Mouse (Mus musculus) adrenal gland, postnatal 36 days (tissue): Measurements from ENCODE around the gene Gas6. TPM values are rescaled to one million over a fixed set of nuclear protein-coding genes. Genes with fewer than 3 reads are reported as not detected.

Source experiments
- total RNA-seq, 2 experiments: library from RNA; stranded (reverse); gene quantifications; 2 replicates each; pipeline ENCODE4 v1.2.3; 2021

Gas6 gene
- total RNA-seq, 2 experiments from 2014 or later = 83.7 to 248 TPM

Other genes with a start within 250 kb of the Gas6 start
- 1 to 10 TPM; 2.0 to 2.8 TPM for gene Adprhl1, start 240.3 kb downstream of the Gas6 start, total RNA-seq
- 10 to 100 TPM; 30.2 to 31.2 TPM for gene Dcun1d2, start 206.4 kb downstream of the Gas6 start, total RNA-seq
- gene Tmco3, start 206.3 kb downstream of the Gas6 start, total RNA-seq = 10 to 100 TPM; 28.5 to 32.5 TPM
- 10 to 100 TPM; 52.5 to 66.5 TPM for gene Tfdp1, start 155.7 kb downstream of the Gas6 start, total RNA-seq
- gene Atp4b, start 97.7 kb downstream of the Gas6 start, total RNA-seq = under 1 TPM; 0.66 to 0.79 TPM
- not detected for gene Grk1, start 89.4 kb downstream of the Gas6 start, total RNA-seq
- 1 to 10 TPM in 1 of 2 experiments, under 1 TPM in 1; 0.92 to 1.1 TPM for gene Tmem255b, start 59.3 kb downstream of the Gas6 start, total RNA-seq
- gene 1700029H14Rik, start 68.0 kb upstream of the Gas6 start, total RNA-seq = not detected
- 10 to 100 TPM; 34.5 to 64.0 TPM for gene Rasa3, start 183.1 kb upstream of the Gas6 start, total RNA-seq
- under 1 TPM in 1 of 2 experiments, not detected in 1; 0.20 TPM for gene Cfap97d2, start 211.4 kb upstream of the Gas6 start, total RNA-seq